Mouse (Mus musculus) cerebellum, adult 11 months (tissue): Measurements from ENCODE around the gene Cdkl3.

Experiments used
- DNase-seq: peaks from one replicate; pipeline ENCODE4 v3.0.0; 2022

The Cdkl3 gene

DNA sequence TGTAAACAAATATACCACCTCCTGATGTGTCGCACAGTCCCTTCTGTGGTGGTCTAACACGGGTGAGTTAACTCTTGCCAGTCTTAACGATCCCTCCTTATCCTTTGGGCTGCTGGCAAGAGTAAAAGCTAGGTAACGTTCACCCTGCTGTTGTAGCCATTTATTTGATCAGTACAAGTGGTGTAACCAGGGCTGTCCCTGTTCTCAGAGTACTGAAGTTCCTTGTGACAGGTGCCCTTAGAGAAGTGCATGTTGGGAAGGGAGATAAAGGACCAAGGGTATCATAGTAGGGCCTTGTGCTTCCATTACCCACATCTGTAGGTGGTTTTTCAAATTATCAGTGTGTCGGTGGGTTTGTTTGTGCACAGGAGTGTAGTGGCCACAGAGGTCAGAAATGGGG, 123.7 kb downstream of the Cdkl3 start:
- no peak for DNase-seq

- no peak for DNase-seq
Observed at GRCm38 (mm10) chr11:52128316-52129061, 124.5 kb downstream of the Cdkl3 start.

- DNase-seq: no peak
Observed at GRCm38 (mm10) chr11:52129171-52129570, 125.2 kb downstream of the Cdkl3 start.

GRCm38 (mm10) chr11:52129621-52130450, 125.8 kb downstream of the Cdkl3 start:
- no peak for DNase-seq

GRCm38 (mm10) chr11:52130451-52131068, 126.5 kb downstream of the Cdkl3 start:
- DNase-seq: no peak
